Mouse (Mus musculus) hindbrain, embryonic 11.5 days (tissue): ENCODE results near the gene Krt83. TPM values are rescaled to one million over a fixed set of nuclear protein-coding genes. Genes with fewer than 3 reads are reported as not detected.

ENCODE experiments used
- ATAC-seq: fragments of 200-750 bp; cut with Nextera tagmentation; 2 replicates; pipeline ENCODE4 v1.8.0; 2017; ENCODE audit warnings: mild to moderate bottlenecking, moderate TSS enrichment, moderate library complexity; ENCODE audit not compliant: low FRiP score
- DNase-seq: peaks from one replicate; pipeline ENCODE4 v3.0.0-alpha.2; 2015; ENCODE audit warnings: low spot score
- H3K27ac ChIP-seq: fragments of 300-500 bp; sonication (generic); 2 replicates; pipeline ENCODE4 v1.5.1; 2014; ENCODE audit warnings: mild to moderate bottlenecking, low read depth, low read length
- H3K27me3 ChIP-seq: fragments of 300-500 bp; sonication (generic); 2 replicates; pipeline ENCODE4 v1.6.1; 2014; ENCODE audit warnings: mild to moderate bottlenecking, low read length, moderate library complexity, mixed read lengths; ENCODE audit not compliant: control insufficient read depth, insufficient read depth
- H3K36me3 ChIP-seq: fragments of 300-500 bp; sonication (generic); 2 replicates; pipeline ENCODE4 v1.6.1; 2014; ENCODE audit warnings: mild to moderate bottlenecking, low read length, moderate library complexity, mixed read lengths; ENCODE audit not compliant: control insufficient read depth, insufficient read depth
- H3K4me1 ChIP-seq: fragments of 300-500 bp; sonication (generic); replicated peaks from 2 replicates; pipeline ENCODE4 v1.6.1; 2014; ENCODE audit warnings: low read length, mixed read lengths; ENCODE audit not compliant: control insufficient read depth, insufficient read depth
- H3K4me2 ChIP-seq: fragments of 300-500 bp; sonication (generic); replicated peaks from 2 replicates; pipeline ENCODE4 v1.6.1; 2014; ENCODE audit warnings: mild to moderate bottlenecking, low read depth, low read length
- H3K4me3 ChIP-seq: fragments of 300-500 bp; sonication (generic); 2 replicates; pipeline ENCODE4 v1.5.1; 2014; ENCODE audit warnings: low read depth, low read length
- H3K9ac ChIP-seq: fragments of 300-500 bp; sonication (generic); 2 replicates; pipeline ENCODE4 v1.6.1; 2014; ENCODE audit warnings: low read depth, low read length
- H3K9me3 ChIP-seq: fragments of 300-500 bp; sonication (generic); 2 replicates; pipeline ENCODE4 v1.6.1; 2016; ENCODE audit warnings: low read length; ENCODE audit not compliant: control insufficient read depth
- WGBS: fragments of 180-500 bp; shearing (Covaris S2); extraction: QIAGEN DNeasy Blood & Tissue Kit; methylation state at CpG from one replicate; pipeline ENCODE4 v1.1.7; 2014; 5-methylcytosine and 5-hydroxymethylcytosine counted together
- polyA plus RNA-seq: library from polyadenylated mRNA; unstranded; fragments of >200 nt; fragmentation: Nextera tagmentation; extraction: Ambion mirVana; gene quantifications from 2 replicates; pipeline ENCODE4 v1.2.1, GENCODE M21; 2014

Krt83 gene
- polyA plus RNA-seq, 1 experiment from 2014 or later: not detected

DNA sequence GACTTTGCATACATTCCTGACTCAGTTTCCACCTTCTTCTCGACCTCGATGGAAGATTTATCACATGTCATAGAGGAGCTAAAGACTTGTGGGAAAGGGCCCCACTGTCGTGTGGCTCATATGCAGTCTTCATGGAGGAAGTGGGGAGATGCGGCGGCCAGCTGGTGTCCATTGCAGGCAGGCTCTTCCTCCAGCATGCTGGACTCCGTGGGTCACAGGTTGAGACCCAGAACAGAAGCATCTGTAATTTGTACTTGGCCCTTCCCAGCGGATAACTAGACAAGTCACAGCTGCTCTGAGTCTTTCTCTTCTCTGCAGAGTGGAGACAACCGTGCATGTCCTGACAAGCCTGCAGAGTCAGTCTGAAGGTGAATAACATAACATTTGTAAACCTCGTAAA is 16.9 kb upstream of the Krt83 start:
- H3K4me2 ChIP-seq: no peak overlapping the region
- H3K4me1 ChIP-seq: no peaks in the 10 kb centered on the region
- H3K9ac ChIP-seq: no peak overlapping the region
- no peaks in the 10 kb centered on the region for H3K36me3 ChIP-seq
- no peak for ATAC-seq
- 79% methylated on average over 9 of the region's 9 CpGs for WGBS
- no peak overlapping the region for H3K4me3 ChIP-seq
- no peaks in the 10 kb centered on the region for H3K9me3 ChIP-seq
- H3K27me3 ChIP-seq: no peaks in the 10 kb centered on the region
- no peak for DNase-seq
- H3K27ac ChIP-seq: no peak overlapping the region

DNA sequence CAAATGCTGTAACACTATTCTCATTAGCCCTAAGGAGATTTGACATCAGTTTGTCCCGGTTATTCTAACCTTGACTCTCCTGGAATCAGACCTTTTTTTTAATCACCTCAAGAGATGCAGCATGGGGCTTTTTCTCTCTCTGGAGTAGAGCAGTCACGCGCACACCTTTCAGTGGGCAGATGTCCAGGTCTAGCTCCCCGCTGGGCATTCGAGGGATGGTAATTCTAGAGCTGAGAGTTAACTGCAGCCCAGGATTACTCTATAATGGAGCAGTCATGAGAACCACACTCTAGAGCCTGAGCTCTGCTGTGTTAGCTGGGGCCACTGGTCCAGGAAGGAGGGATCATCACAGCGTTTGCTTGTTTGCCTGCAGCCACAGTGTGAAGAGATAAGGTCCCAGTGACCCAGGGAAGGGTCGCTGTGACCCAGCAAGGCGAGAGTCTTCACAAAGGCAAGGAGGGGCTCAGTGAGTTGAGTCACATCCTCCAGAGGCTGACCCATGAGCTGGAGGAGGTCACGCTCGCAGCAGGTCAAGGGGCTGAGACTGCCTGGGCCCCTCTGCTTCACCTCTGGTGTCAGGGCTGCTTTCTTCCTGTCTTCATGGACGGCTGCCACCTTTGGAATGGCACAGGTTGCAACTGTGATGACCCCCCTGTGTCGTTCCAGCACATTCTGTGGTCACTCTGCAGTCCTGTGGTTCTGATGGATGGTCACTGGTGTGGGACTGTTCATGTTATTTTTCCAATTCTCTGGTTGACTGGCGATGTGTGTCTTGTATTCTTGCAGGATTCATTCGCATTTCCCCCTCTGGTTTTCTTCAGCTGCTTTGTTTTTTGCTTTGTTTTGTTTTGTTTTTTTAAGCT is 15.8 kb upstream of the Krt83 start:
- Histone ChIP-seq H3K4me3 (no peak overlapping the region), H3K4me1 (no peaks in the 10 kb centered on the region), H3K9me3 (no peaks in the 10 kb centered on the region), H3K4me2 (no peak overlapping the region), H3K9ac (no peak overlapping the region), H3K36me3 (no peaks in the 10 kb centered on the region), H3K27me3 (no peaks in the 10 kb centered on the region), H3K27ac (no peak overlapping the region)
- ATAC-seq (no peak), DNase-seq (no peak)
- 56% methylated on average over 14 of the region's 14 CpGs for WGBS

DNA sequence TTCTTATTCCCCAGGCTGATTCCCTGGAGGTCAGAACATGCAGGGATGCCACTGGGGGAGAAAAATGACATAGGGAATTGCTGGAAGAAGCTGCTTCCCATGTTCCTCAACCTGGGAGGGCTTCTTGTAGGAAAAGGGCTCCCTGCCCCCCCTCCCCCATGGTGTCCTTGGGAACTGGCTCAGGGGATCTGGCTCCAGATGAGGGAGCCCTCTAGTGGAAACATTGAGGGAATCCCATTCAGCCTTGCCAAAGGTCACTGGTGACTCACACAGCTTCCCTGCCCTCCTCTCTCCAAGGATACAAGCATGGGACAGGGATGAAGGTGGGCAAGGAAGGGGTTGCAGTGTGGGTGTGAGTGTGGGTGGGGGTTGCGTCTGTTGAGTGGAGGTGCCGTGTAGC is 5.9 kb upstream of the Krt83 start:
- H3K4me3 ChIP-seq: no peak overlapping the region
- DNase-seq (peak; percentile 31), ATAC-seq (no peak)
- H3K9ac ChIP-seq: no peak overlapping the region
- H3K36me3 ChIP-seq: no peaks in the 10 kb centered on the region
- H3K27me3 ChIP-seq: no peaks in the 10 kb centered on the region
- 65% methylated on average over 2 of the region's 2 CpGs for WGBS
- no peaks in the 10 kb centered on the region for H3K9me3 ChIP-seq
- H3K4me2 ChIP-seq: no peak overlapping the region
- no peak overlapping the region for H3K27ac ChIP-seq
- no peaks in the 10 kb centered on the region for H3K4me1 ChIP-seq

DNA sequence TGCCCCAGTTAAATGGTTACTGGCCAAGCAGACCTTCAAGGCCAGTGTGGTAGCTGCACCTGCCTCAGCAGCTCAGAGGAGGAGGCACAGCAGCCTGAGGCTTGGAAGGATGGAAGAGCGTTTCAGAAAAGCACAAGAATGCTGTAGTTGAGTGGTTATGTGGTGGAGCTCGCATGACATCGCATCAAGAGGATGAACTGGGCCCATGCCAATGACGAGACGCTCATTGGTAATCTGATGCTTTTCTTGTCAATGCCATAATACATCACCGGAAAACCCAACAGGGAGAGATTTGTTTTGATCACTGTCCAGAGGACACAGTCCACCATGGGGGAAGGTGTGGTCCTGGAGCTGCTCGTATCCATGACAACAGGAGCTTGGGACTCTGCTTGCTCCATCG is 4.0 kb upstream of the Krt83 start:
- Histone ChIP-seq H3K4me1 (no peaks in the 10 kb centered on the region), H3K4me2 (no peak overlapping the region), H3K9ac (no peak overlapping the region), H3K4me3 (no peak overlapping the region), H3K36me3 (no peaks in the 10 kb centered on the region), H3K27me3 (no peaks in the 10 kb centered on the region), H3K9me3 (no peaks in the 10 kb centered on the region), H3K27ac (no peak overlapping the region)
- ATAC-seq (no peak), DNase-seq (no peak)
- 84% methylated on average over 8 of the region's 8 CpGs for WGBS

DNA sequence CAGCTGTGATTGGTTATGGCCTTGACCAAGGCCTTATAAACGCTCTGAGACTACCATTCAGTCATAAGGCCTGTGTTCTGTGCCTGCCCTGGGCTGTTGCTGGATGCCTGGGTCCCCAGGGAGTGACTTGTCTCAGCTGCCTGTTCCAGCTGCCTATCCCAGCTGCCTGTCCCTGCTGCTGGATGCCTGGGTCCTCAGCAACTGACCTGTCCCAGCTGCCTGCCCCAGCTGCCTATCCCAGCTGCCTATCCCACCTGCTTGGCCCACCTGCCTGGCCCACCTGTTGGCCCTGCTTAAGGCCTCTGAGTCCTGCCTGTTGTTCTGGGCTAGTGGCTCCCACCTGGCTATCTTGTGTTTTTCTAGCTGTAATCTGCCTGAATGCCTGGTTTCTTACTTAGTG is 2.9 kb upstream of the Krt83 start:
- WGBS: 30% methylated on average over 1 of the region's 1 CpGs
- Histone ChIP-seq H3K4me2 (no peak overlapping the region), H3K27me3 (no peaks in the 10 kb centered on the region), H3K9me3 (no peaks in the 10 kb centered on the region), H3K9ac (no peak overlapping the region), H3K4me3 (no peak overlapping the region), H3K36me3 (no peaks in the 10 kb centered on the region), H3K27ac (no peak overlapping the region), H3K4me1 (no peaks in the 10 kb centered on the region)
- ATAC-seq: no peak
- peak; percentile 23 for DNase-seq

DNA sequence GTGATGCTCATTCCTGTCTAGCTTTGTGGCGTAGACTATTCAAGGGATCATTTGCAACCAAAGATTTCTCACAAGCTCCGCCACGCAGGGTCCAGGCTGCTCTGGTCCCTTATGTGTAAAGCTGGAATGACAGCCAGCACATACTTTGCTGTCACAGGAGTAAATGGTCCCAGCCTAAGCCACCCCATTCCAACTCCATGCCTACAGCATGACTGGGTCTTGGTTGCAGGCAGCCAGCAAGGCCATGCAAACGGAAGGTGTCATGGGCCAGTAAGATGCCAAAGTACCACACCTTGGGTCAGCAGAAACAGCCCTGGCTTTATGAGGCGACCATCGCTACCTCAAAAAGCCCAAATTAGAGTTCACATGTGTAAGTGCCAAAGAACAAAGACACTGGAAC is 2.4 kb upstream of the Krt83 start:
- Histone ChIP-seq H3K4me2 (no peak overlapping the region), H3K27me3 (no peaks in the 10 kb centered on the region), H3K4me1 (no peaks in the 10 kb centered on the region), H3K4me3 (no peak overlapping the region), H3K9ac (no peak overlapping the region), H3K27ac (no peak overlapping the region), H3K9me3 (no peaks in the 10 kb centered on the region), H3K36me3 (no peaks in the 10 kb centered on the region)
- WGBS: 91% methylated on average over 6 of the region's 6 CpGs
- no peak for DNase-seq
- no peak for ATAC-seq

DNA sequence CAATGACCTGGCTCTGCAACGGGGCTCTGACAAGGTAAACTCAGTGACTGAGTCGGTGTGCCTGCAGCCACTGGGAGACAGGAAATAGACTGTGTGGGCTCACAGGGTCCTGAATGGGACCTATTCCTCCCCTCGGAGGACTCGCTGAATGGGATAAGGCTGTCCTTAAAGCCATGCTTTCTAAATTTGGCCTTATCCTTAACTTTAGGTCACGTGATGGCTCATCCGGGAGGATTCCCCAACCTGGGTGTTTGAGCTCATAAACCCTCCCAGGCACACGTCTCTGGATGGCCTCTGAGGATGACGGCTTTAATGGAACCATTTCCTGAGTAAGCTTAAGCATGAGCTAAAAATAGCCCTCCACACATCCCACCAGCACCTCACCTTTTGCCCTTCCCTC is 1.4 kb upstream of the Krt83 start:
- 75% methylated on average over 8 of the region's 8 CpGs for WGBS
- Histone ChIP-seq H3K9ac (no peak overlapping the region), H3K27ac (no peak overlapping the region), H3K27me3 (no peaks in the 10 kb centered on the region), H3K9me3 (no peaks in the 10 kb centered on the region), H3K4me2 (no peak overlapping the region), H3K4me1 (no peaks in the 10 kb centered on the region), H3K36me3 (no peaks in the 10 kb centered on the region), H3K4me3 (no peak overlapping the region)
- no peak for ATAC-seq
- DNase-seq: no peak

DNA sequence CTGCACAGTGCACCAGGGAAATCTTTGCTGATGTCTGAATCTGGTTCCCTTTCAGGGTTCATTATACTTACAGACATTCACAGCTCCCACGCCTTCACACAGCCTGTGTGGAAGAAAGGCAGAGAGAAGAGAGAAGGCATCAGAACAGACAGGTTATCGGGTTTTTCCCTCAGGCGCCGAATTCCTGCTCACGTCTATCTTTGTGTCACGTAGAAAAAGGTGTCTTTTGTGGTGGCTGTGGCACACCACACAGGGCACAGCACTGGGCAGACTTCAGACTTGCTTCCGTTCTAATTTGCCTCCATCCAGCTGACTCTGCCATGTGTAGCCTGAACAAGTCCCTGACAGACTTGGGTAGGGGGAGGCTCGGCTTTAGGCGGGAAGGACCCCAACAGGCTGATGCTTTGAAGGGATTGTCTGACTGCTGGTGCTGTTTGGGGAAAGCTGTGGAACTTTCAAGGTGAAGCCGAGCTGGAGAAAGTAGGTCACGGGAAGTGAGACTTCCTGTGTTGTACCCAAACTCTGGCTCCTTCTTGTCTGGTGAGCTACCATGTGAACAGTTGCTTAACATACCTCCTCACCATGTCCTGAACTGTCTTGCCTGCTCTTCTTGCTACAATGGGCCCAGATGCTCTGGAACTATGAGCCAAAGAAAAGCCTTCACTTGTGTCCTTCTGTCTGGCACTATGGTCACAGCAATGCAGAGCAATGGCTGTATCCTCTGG is 5.2 kb downstream of the Krt83 start:
- H3K9ac ChIP-seq: no peak overlapping the region
- no peaks in the 10 kb centered on the region for H3K4me1 ChIP-seq
- no peak overlapping the region for H3K4me3 ChIP-seq
- H3K27me3 ChIP-seq: no peaks in the 10 kb centered on the region
- ATAC-seq (no peak), DNase-seq (no peak)
- WGBS: 79% methylated on average over 11 of the region's 11 CpGs
- H3K27ac ChIP-seq: no peak overlapping the region
- no peaks in the 10 kb centered on the region for H3K9me3 ChIP-seq
- no peak overlapping the region for H3K4me2 ChIP-seq
- no peaks in the 10 kb centered on the region for H3K36me3 ChIP-seq

DNA sequence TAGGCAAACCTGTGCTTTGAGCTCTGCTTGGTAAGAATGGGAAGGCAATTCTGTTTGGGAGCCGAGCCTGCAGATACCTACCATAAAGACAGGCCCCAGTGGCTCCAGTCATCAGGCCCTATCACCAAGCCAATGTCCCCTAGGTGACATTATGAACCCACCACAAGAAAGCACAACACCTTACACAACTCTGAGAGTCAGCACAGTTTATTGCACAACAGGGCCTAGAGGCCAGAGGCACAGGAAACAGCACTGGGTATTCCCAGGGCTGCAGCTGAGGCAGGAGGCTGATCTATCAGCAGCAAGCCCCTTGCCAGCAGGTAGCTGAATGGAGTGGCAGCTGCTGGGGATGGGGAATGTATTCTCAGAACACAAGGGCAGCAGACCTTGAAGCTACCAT is 6.4 kb downstream of the Krt83 start:
- 93% methylated on average over 1 of the region's 1 CpGs for WGBS
- no peaks in the 10 kb centered on the region for H3K36me3 ChIP-seq
- no peak overlapping the region for H3K4me3 ChIP-seq

More for the DNA sequence above, 6.4 kb downstream of the Krt83 start:
- no peak overlapping the region for H3K4me2 ChIP-seq
- ATAC-seq: no peak
- H3K4me1 ChIP-seq: no peaks in the 10 kb centered on the region
- H3K9me3 ChIP-seq: no peaks in the 10 kb centered on the region
- no peaks in the 10 kb centered on the region for H3K27me3 ChIP-seq
- H3K9ac ChIP-seq: no peak overlapping the region
- H3K27ac ChIP-seq: no peak overlapping the region
- DNase-seq: no peak
